Mouse (Mus musculus) limb, embryonic 14.5 days (tissue): Measurements from ENCODE around the gene Itgb2l. TPM values are rescaled to one million over a fixed set of nuclear protein-coding genes. Genes with fewer than 3 reads are reported as not detected.

Source experiments
- ATAC-seq: fragments of 200-750 bp; cut with Nextera tagmentation; 2 replicates; pipeline ENCODE4 v1.8.0; 2017; ENCODE audit warnings: low read depth, moderate number of reproducible peaks, moderate TSS enrichment; ENCODE audit not compliant: low FRiP score
- DNase-seq: peaks from one replicate; pipeline ENCODE4 v3.0.0-alpha.2; 2015; ENCODE audit warnings: low spot score
- H3K27ac ChIP-seq: fragments of 300-500 bp; sonication (generic); replicated peaks from 2 replicates; pipeline ENCODE4 v1.5.1; 2014; ENCODE audit warnings: low read depth, mild to moderate bottlenecking, low read length, moderate library complexity, mixed read lengths
- H3K27me3 ChIP-seq: fragments of 300-500 bp; sonication (generic); 2 replicates; pipeline ENCODE4 v1.6.1; 2014; ENCODE audit warnings: low read length, mixed read lengths; ENCODE audit not compliant: control insufficient read depth, insufficient read depth
- H3K36me3 ChIP-seq: fragments of 300-500 bp; sonication (generic); 2 replicates; pipeline ENCODE4 v1.6.1; 2014; ENCODE audit warnings: mild to moderate bottlenecking, low read length, moderate library complexity, mixed read lengths; ENCODE audit not compliant: control insufficient read depth, insufficient read depth
- H3K4me1 ChIP-seq: fragments of 300-500 bp; sonication (generic); 2 replicates; pipeline ENCODE4 v1.6.1; 2014; ENCODE audit warnings: antibody characterized with exemption, low read length, mixed read lengths; ENCODE audit not compliant: control insufficient read depth, insufficient read depth
- H3K4me2 ChIP-seq: fragments of 300-500 bp; sonication (generic); replicated peaks from 2 replicates; pipeline ENCODE4 v1.6.1; 2014; ENCODE audit warnings: low read depth, mild to moderate bottlenecking, low read length, moderate library complexity; ENCODE audit not compliant: severe bottlenecking
- H3K4me3 ChIP-seq: fragments of 300-500 bp; sonication (generic); replicated peaks from 2 replicates; pipeline ENCODE4 v1.5.1; 2014; ENCODE audit warnings: low read length
- H3K9ac ChIP-seq: fragments of 300-500 bp; sonication (generic); 2 replicates; pipeline ENCODE4 v1.6.1; 2014; ENCODE audit warnings: mild to moderate bottlenecking, low read depth, low read length, moderate library complexity; ENCODE audit not compliant: severe bottlenecking
- H3K9me3 ChIP-seq: fragments of 300-500 bp; sonication (generic); 2 replicates; pipeline ENCODE4 v1.6.1; 2016; ENCODE audit warnings: low read length; ENCODE audit not compliant: control insufficient read depth
- POLR2A ChIP-seq: fragments of 200-500 bp; IDR thresholded peaks from 2 replicates; pipeline ENCODE4 v1.8.0; 2012; ENCODE audit warnings: inconsistent platforms, mild to moderate bottlenecking, moderate library complexity, borderline replicate concordance; ENCODE audit not compliant: insufficient read depth, insufficient read length; ENCODE audit errors: extremely low read depth
- WGBS: fragments of 180-500 bp; shearing (Covaris S2); extraction: QIAGEN DNeasy Blood & Tissue Kit; methylation state at CpG from one replicate; pipeline ENCODE4 v1.1.7; 2014; 5-methylcytosine and 5-hydroxymethylcytosine counted together
- polyA plus RNA-seq, 2 experiments: library from polyadenylated mRNA; depleted of rRNA in 1 of 2; stranded (reverse) in 1 of 2; unstranded in 1 of 2; fragments of >200 nt; fragmentation: Nextera tagmentation in 1 of 2; extraction: Ambion mirVana in 1 of 2; gene quantifications; 2 replicates each; pipeline versions ENCODE4 v1.2.1 to v1.2.3; 2012 to 2014

Itgb2l gene
- polyA plus RNA-seq, 2 experiments = 0.05 to 0.07 TPM

GRCm38 (mm10) chr16:96402294-96402693, 41.1 kb downstream of the Itgb2l start:
- 65% methylated on average over 6 of the region's 6 CpGs for whole genome bisulfite sequencing
- TF ChIP-seq POLR2A = no peak

GRCm38 (mm10) chr16:96400046-96400445, 43.4 kb downstream of the Itgb2l start:
- DNase-seq = no peak
- Histone ChIP-seq H3K4me2 (no peak overlapping the region), H3K4me1 (no peaks in the 10 kb centered on the region), H3K9ac (no peak overlapping the region), H3K36me3 (no peaks in the 10 kb centered on the region), H3K27me3 (no peaks in the 10 kb centered on the region), H3K9me3 (no peaks in the 10 kb centered on the region), H3K4me3 (no peak overlapping the region), H3K27ac (no peak overlapping the region)
- WGBS = 73% methylated on average over 4 of the region's 4 CpGs
- no peak for ATAC-seq
- no peak for TF ChIP-seq POLR2A

More at GRCm38 (mm10) chr16:96402294-96402693, 41.1 kb downstream of the Itgb2l start:
- no peaks in the 10 kb centered on the region for H3K27me3 ChIP-seq
- DNase-seq (no peak), ATAC-seq (no peak)
- no peaks in the 10 kb centered on the region for H3K4me1 ChIP-seq
- H3K9me3 ChIP-seq = no peaks in the 10 kb centered on the region
- no peak overlapping the region for H3K9ac ChIP-seq
- no peak overlapping the region for H3K4me2 ChIP-seq
- no peak overlapping the region for H3K27ac ChIP-seq
- H3K4me3 ChIP-seq = no peak overlapping the region
- no peaks in the 10 kb centered on the region for H3K36me3 ChIP-seq

GRCm38 (mm10) chr16:96398806-96399205, 44.6 kb downstream of the Itgb2l start:
- Histone ChIP-seq H3K4me3 (no peak overlapping the region), H3K4me1 (no peaks in the 10 kb centered on the region), H3K27ac (no peak overlapping the region), H3K9ac (no peak overlapping the region), H3K9me3 (no peaks in the 10 kb centered on the region), H3K4me2 (no peak overlapping the region), H3K27me3 (no peaks in the 10 kb centered on the region), H3K36me3 (no peaks in the 10 kb centered on the region)
- no peak for TF ChIP-seq POLR2A
- DNase-seq (no peak), ATAC-seq (no peak)
- WGBS = 64% methylated on average over 3 of the region's 3 CpGs

GRCm38 (mm10) chr16:96396013-96396650, 47.3 kb downstream of the Itgb2l start:
- Histone ChIP-seq H3K4me1 (no peaks in the 10 kb centered on the region), H3K4me3 (no peak overlapping the region), H3K9me3 (no peaks in the 10 kb centered on the region), H3K4me2 (no peak overlapping the region), H3K36me3 (no peaks in the 10 kb centered on the region), H3K27ac (no peak overlapping the region), H3K9ac (no peak overlapping the region), H3K27me3 (no peaks in the 10 kb centered on the region)
- no peak for TF ChIP-seq POLR2A
- DNase-seq (no peak), ATAC-seq (no peak)
- WGBS = 77% methylated on average over 9 of the region's 9 CpGs

GRCm38 (mm10) chr16:96395516-96395915, 47.9 kb downstream of the Itgb2l start:
- no peaks in the 10 kb centered on the region for H3K27me3 ChIP-seq
- DNase-seq (no peak), ATAC-seq (no peak)
- no peak overlapping the region for H3K9ac ChIP-seq
- H3K36me3 ChIP-seq = no peaks in the 10 kb centered on the region
- 77% methylated on average over 4 of the region's 4 CpGs for WGBS
- H3K9me3 ChIP-seq = no peaks in the 10 kb centered on the region
- TF ChIP-seq POLR2A = no peak
- no peak overlapping the region for H3K4me2 ChIP-seq
- no peak overlapping the region for H3K27ac ChIP-seq
- H3K4me3 ChIP-seq = no peak overlapping the region
- H3K4me1 ChIP-seq = no peaks in the 10 kb centered on the region
